Mouse (Mus musculus) forebrain, postnatal 0 days (tissue): Measurements from ENCODE around the gene Sec14l3. TPM values are rescaled to one million over a fixed set of nuclear protein-coding genes. Genes with fewer than 3 reads are reported as not detected.

Experiments used
- ATAC-seq: fragments of 200-750 bp; cut with Nextera tagmentation; 2 replicates; pipeline ENCODE4 v1.8.0; 2017; ENCODE audit warnings: mild to moderate bottlenecking, moderate library complexity
- DNase-seq: peaks from one replicate; pipeline ENCODE4 v3.0.0-alpha.2; 2015
- H3K27ac ChIP-seq: fragments of 300-500 bp; sonication (generic); 2 replicates; pipeline ENCODE4 v1.5.1; 2014; ENCODE audit warnings: low read depth, mild to moderate bottlenecking, antibody characterized with exemption, low read length, moderate library complexity, mixed read lengths
- H3K27me3 ChIP-seq: fragments of 300-500 bp; sonication (generic); 2 replicates; pipeline ENCODE4 v1.6.1; 2014; ENCODE audit warnings: mild to moderate bottlenecking, low read length, mixed read lengths; ENCODE audit not compliant: insufficient read depth
- H3K36me3 ChIP-seq: fragments of 300-500 bp; sonication (generic); 2 replicates; pipeline ENCODE4 v1.6.1; 2014; ENCODE audit warnings: mild to moderate bottlenecking, moderate library complexity; ENCODE audit not compliant: insufficient read depth
- H3K4me1 ChIP-seq: fragments of 300-500 bp; sonication (generic); 2 replicates; pipeline ENCODE4 v1.6.1; 2014; ENCODE audit warnings: antibody characterized with exemption; ENCODE audit not compliant: insufficient read depth
- H3K4me2 ChIP-seq: fragments of 300-500 bp; sonication (generic); 2 replicates; pipeline ENCODE4 v1.6.1; 2014; ENCODE audit warnings: low read depth, mild to moderate bottlenecking, moderate library complexity
- H3K4me3 ChIP-seq: fragments of 300-500 bp; sonication (generic); 2 replicates; pipeline ENCODE4 v1.5.1; 2014; ENCODE audit warnings: low read depth, low read length, mixed read lengths
- H3K9ac ChIP-seq: fragments of 300-500 bp; sonication (generic); 2 replicates; pipeline ENCODE4 v1.6.1; 2014; ENCODE audit warnings: mild to moderate bottlenecking
- H3K9me3 ChIP-seq: fragments of 300-500 bp; sonication (generic); 2 replicates; pipeline ENCODE4 v1.6.1; 2016; ENCODE audit warnings: low read length
- CTCF ChIP-seq: sonication (generic); IDR thresholded peaks from 2 replicates; pipeline ENCODE4 v1.5.1; 2016; ENCODE audit warnings: antibody characterized with exemption, control low read depth, low read depth
- whole genome bisulfite sequencing: fragments of 180-500 bp; shearing (Covaris S2); extraction: QIAGEN DNeasy Blood & Tissue Kit; methylation state at CpG from one replicate; pipeline ENCODE4 v1.1.7; 2014; 5-methylcytosine and 5-hydroxymethylcytosine counted together
- polyA plus RNA-seq: library from polyadenylated mRNA; unstranded; fragments of >200 nt; fragmentation: Nextera tagmentation; extraction: Ambion mirVana; gene quantifications from 2 replicates; pipeline ENCODE4 v1.2.1, GENCODE M21; 2015
- total RNA-seq: library from RNA; depleted of rRNA; stranded (reverse); fragments of >200 nt; gene quantifications from 2 replicates; pipeline ENCODE4 v1.2.3, GENCODE M21; 2014

Gene Sec14l3
- total and polyA plus RNA-seq, 2 experiments from 2014 or later = 3.8 to 4.7 TPM

DNA sequence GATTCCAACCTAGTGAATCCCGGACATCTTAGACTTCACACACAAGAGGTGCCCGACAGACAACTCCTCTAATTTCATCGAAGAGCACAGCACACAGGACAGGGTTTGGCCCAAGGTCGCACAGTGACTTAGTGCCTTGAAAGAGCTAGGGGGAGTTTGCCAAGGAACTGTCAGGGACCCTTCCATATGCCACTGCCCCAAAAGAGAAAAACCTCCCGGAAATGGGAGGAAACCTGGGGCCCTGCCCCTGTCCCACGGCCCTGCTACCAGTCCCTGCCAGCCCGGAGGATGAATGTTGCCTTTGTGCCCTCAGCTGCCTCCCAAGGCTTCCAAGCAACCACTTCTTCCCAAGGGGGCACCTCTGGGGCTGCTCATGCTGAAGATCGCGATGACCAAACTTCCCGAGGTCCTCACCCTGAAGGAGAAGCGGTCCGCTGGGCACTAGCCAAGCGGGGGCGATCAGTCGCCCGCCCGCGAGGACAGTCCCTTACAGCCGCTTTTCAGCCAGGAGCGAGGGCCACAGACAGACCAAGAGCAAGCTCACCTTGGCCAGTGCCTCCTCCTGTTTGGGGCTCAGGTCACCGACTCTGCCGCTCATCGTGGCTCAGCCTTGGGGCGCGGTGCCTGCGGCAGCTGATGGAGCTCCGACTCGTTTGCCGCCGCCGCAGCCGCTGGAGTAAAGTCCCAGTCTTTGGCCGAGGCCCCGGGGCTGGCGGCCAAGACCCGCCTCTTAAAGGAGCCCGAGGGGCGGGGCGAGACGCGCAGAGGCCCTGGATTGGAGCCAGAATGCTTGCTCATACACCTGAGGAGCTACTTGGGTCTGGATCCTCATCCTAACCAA, 53.7 kb downstream of the Sec14l3 start:
- no peak overlapping the region for H3K27ac ChIP-seq
- no peaks in the 10 kb centered on the region for H3K9me3 ChIP-seq
- ATAC-seq = peak; percentile 78

DNA sequence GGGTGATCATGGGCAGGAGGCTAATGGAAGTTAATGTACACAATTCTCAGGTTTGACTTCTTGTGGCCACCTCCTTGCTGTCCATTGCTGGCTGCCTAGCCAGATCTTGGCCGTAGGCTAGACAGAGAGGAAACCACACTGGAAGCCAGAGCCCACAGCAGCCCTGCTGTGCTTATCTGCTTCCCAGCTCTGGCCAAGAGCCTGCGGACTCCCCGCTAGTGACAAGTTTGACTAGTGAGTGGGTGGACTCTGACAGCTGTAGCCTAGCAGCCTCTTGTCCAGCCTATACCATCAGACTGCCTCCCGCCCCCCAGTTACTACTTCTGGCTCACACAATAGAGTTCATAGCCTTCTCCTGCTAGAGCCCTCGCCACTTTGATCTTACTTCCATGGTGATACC, 55.0 kb downstream of the Sec14l3 start:
- H3K9me3 ChIP-seq = no peaks in the 10 kb centered on the region
- no peak overlapping the region for H3K27ac ChIP-seq
- no peak for ATAC-seq
- no peak for TF ChIP-seq CTCF
- no peak overlapping the region for H3K4me2 ChIP-seq
- no peaks in the 10 kb centered on the region; the same call in 1 of the 2 replicates for H3K27me3 ChIP-seq
- H3K9ac ChIP-seq = no peak overlapping the region
- no peak overlapping the region for H3K4me3 ChIP-seq
- no peaks in the 10 kb centered on the region for H3K36me3 ChIP-seq
- no peak for DNase-seq
- 89% methylated on average over 5 of the region's 5 CpGs for WGBS
- H3K4me1 ChIP-seq = peaks cover 17% of the 10 kb centered on the region

More for the DNA sequence above, 53.7 kb downstream of the Sec14l3 start:
- no peaks in the 10 kb centered on the region; the same call in 1 of the 2 replicates for H3K27me3 ChIP-seq
- no peak for TF ChIP-seq CTCF
- no peaks in the 10 kb centered on the region; the same call in 1 of the 2 replicates for H3K36me3 ChIP-seq
- 3% methylated on average over 41 of the region's 41 CpGs for WGBS
- H3K4me2 ChIP-seq = peak overlapping the region; percentile 97
- peaks cover 17% of the 10 kb centered on the region for H3K4me1 ChIP-seq
- peak; percentile 77 for DNase-seq
- peak overlapping the region; percentile 73 for H3K9ac ChIP-seq
- peak overlapping the region; percentile 54 for H3K4me3 ChIP-seq

- H3K27me3 ChIP-seq = no peaks in the 10 kb centered on the region; the same call in 1 of the 2 replicates
- H3K4me3 ChIP-seq = no peak overlapping the region
- ATAC-seq (no peak), DNase-seq (no peak)
- no peaks in the 10 kb centered on the region for H3K36me3 ChIP-seq
- WGBS = 84% methylated on average over 3 of the region's 3 CpGs
- no peak overlapping the region for H3K9ac ChIP-seq
- no peak for TF ChIP-seq CTCF
- H3K4me2 ChIP-seq = no peak overlapping the region
- no peak overlapping the region for H3K27ac ChIP-seq
- 0 out of 2 replicates have a peak, but pooled peaks cover 4% of the 10 kb centered on the region for H3K9me3 ChIP-seq
- peaks cover 17% of the 10 kb centered on the region for H3K4me1 ChIP-seq
These were observed 57.0 kb downstream of the Sec14l3 start for GRCm38 (mm10) chr11:4121691-4122090.

DNA sequence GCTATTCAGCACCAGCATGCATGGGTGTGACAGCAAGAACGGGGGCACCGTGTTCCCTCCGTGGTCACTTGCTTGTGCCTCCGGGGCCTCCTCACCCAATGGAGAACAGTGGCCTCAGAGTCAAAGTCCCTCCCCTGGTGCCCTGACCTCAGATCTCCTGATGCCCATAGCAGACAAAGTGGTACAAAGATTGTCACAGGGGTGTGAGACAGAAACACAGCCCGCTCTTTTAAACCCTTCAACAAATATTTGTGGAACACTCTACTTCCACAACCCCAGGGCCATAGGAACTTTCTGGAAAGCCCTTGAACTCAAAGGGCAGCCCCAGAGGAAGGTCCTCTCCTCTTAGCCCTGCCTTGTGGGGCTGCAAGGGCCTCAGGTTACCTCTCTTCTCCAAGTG, 57.6 kb downstream of the Sec14l3 start:
- no peaks in the 10 kb centered on the region; the same call in 1 of the 2 replicates for H3K27me3 ChIP-seq
- peaks cover 12% of the 10 kb centered on the region for H3K4me1 ChIP-seq
- no peaks in the 10 kb centered on the region for H3K36me3 ChIP-seq
- H3K9ac ChIP-seq = no peak overlapping the region
- H3K4me3 ChIP-seq = no peak overlapping the region
- WGBS = 85% methylated on average over 5 of the region's 5 CpGs
- TF ChIP-seq CTCF = no peak
- no peak overlapping the region for H3K4me2 ChIP-seq
- 0 out of 2 replicates have a peak, but pooled peaks cover 4% of the 10 kb centered on the region for H3K9me3 ChIP-seq
- ATAC-seq = no peak
- DNase-seq = no peak
- no peak overlapping the region for H3K27ac ChIP-seq

GRCm38 (mm10) chr11:4122742-4123579, 58.3 kb downstream of the Sec14l3 start, which contains the start of gene Sec14l2:
Gene Sec14l2, minus strand, starts transcription at chr11:4123415.
- 63% methylated on average over 10 of the region's 10 CpGs for WGBS
- no peak within 1 kb of the TSS for H3K4me2 ChIP-seq
- ATAC-seq (no peak), DNase-seq (no peak)
- H3K27ac ChIP-seq = no peak within 1 kb of the TSS
- peaks cover 5% of the 10 kb centered on the region for H3K4me1 ChIP-seq
- H3K36me3 ChIP-seq = no peaks in the 10 kb centered on the region
- no peaks in the 10 kb centered on the region; the same call in 1 of the 2 replicates for H3K27me3 ChIP-seq
- H3K9me3 ChIP-seq = 0 out of 2 replicates have a peak, but pooled peaks cover 4% of the 10 kb centered on the region
- no peak within 1 kb of the TSS for H3K9ac ChIP-seq
- no peak for TF ChIP-seq CTCF
- H3K4me3 ChIP-seq = no peak within 1 kb of the TSS

- DNase-seq (no peak), ATAC-seq (no peak)
- 58% methylated on average over 5 of the region's 5 CpGs for WGBS
- Histone ChIP-seq H3K4me1 (no peaks in the 10 kb centered on the region), H3K36me3 (no peaks in the 10 kb centered on the region), H3K4me3 (no peak overlapping the region), H3K9ac (no peak overlapping the region), H3K27me3 (no peaks in the 10 kb centered on the region; the same call in 1 of the 2 replicates), H3K9me3 (0 out of 2 replicates have a peak, but pooled peaks cover 4% of the 10 kb centered on the region), H3K27ac (no peak overlapping the region), H3K4me2 (no peak overlapping the region)
- TF ChIP-seq CTCF = peak; percentile 60
These were observed 59.3 kb downstream of the Sec14l3 start for GRCm38 (mm10) chr11:4123922-4124321.
